ENCODE assay signal across 23 mouse cellular contexts in the genomic region with DNA sequence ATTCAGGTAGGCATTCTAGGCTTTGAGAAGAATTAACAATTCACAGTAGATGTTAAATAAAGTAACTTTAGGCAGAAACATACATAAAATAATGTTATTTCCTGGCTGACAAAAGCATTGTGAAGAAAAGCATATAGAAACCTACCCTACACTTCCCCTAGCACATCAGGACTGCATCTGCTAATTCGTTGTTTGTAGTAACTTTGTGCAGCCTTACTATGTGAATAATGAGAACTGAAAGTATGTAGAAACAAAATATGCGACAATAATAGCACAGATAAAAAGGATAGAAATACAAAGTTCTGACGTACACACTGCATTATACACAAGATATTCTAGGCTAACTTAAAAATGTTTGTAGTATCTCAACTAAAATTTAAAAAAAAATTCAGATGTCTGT.
"Had no signal": no experiment of that assay in that cellular context is flagged by ENCODE, and none has a peak within 500 bp of the region (broad histone marks: within the 10 kb centered on the region; RNA-seq: fewer than 3 reads in every experiment).

No protein-coding gene starts in this region.

- H3K4me3 ChIP-seq: heart, embryonic 10.5 days; heart, embryonic 12.5 days; hindbrain, embryonic 10.5 days; hindbrain, embryonic 12.5 days; intestine, embryonic 15.5 days; limb, embryonic 12.5 days had no signal

- H3K36me3 ChIP-seq: heart, embryonic 10.5 days; heart, embryonic 12.5 days; hindbrain, embryonic 12.5 days; intestine, embryonic 15.5 days; limb, embryonic 12.5 days had no signal

- ATAC-seq: hindbrain, embryonic 16.5 days; inflammation-experienced regulatory T-cells, adult 6 months; intestine, embryonic 15.5 days; intestine, postnatal 0 days had no signal

- DNase-seq: gastrocnemius, postnatal 14 days; gastrocnemius, postnatal 36 days; heart, adult 18-20 months; heart, postnatal 10 days; heart, postnatal 4 days; kidney, adult 18-20 months; kidney, adult 8-10 months; kidney, postnatal 10 days; kidney, postnatal 36 days; layer of hippocampus, adult 9-11 months; layer of hippocampus, postnatal 36 days; left cerebral cortex, postnatal 4 days; liver had no signal

- H3K27me3 ChIP-seq: heart, embryonic 12.5 days; hindbrain, embryonic 12.5 days; intestine, embryonic 15.5 days; limb, embryonic 12.5 days had no signal

- H3K27ac ChIP-seq: heart, embryonic 10.5 days; hindbrain, embryonic 10.5 days; hindbrain, embryonic 12.5 days; hindbrain, embryonic 14.5 days; intestine, embryonic 15.5 days; limb, embryonic 12.5 days had no signal
